Mouse (Mus musculus) midbrain, embryonic 11.5 days (tissue): ENCODE data around the gene Cdca4. TPM values are rescaled to one million over a fixed set of nuclear protein-coding genes. Genes with fewer than 3 reads are reported as not detected.

Experiments used
- ATAC-seq: fragments of 200-750 bp; cut with Nextera tagmentation; 2 replicates; pipeline ENCODE4 v1.8.0; 2017; ENCODE audit warnings: moderate TSS enrichment, moderate library complexity; ENCODE audit not compliant: low FRiP score
- DNase-seq: peaks from one replicate; pipeline ENCODE4 v3.0.0; 2015; ENCODE audit warnings: low spot score; ENCODE audit errors: missing footprints
- H3K27ac ChIP-seq: fragments of 300-500 bp; sonication (generic); 2 replicates; pipeline ENCODE4 v1.5.1; 2014; ENCODE audit warnings: low read depth, low read length
- H3K27me3 ChIP-seq: fragments of 300-500 bp; sonication (generic); 2 replicates; pipeline ENCODE4 v1.6.1; 2014; ENCODE audit warnings: mild to moderate bottlenecking, low read length, moderate library complexity, mixed read lengths; ENCODE audit not compliant: control insufficient read depth, insufficient read depth
- H3K36me3 ChIP-seq: fragments of 300-500 bp; sonication (generic); 2 replicates; pipeline ENCODE4 v1.6.1; 2014; ENCODE audit warnings: mild to moderate bottlenecking, low read length, moderate library complexity, mixed read lengths; ENCODE audit not compliant: control insufficient read depth, insufficient read depth
- H3K4me1 ChIP-seq: fragments of 300-500 bp; sonication (generic); 2 replicates; pipeline ENCODE4 v1.6.1; 2014; ENCODE audit warnings: low read length; ENCODE audit not compliant: control insufficient read depth, insufficient read depth
- H3K4me2 ChIP-seq: fragments of 300-500 bp; sonication (generic); 2 replicates; pipeline ENCODE4 v1.6.1; 2014; ENCODE audit warnings: mild to moderate bottlenecking, moderate library complexity
- H3K4me3 ChIP-seq: fragments of 300-500 bp; sonication (generic); 2 replicates; pipeline ENCODE4 v1.5.1; 2014; ENCODE audit warnings: low read depth, low read length
- H3K9ac ChIP-seq: fragments of 300-500 bp; sonication (generic); 2 replicates; pipeline ENCODE4 v1.6.1; 2014; ENCODE audit warnings: low read length
- H3K9me3 ChIP-seq: fragments of 300-500 bp; sonication (generic); 2 replicates; pipeline ENCODE4 v1.6.1; 2016; ENCODE audit warnings: low read length; ENCODE audit not compliant: control insufficient read depth
- WGBS: fragments of 180-500 bp; shearing (Covaris S2); extraction: QIAGEN DNeasy Blood & Tissue Kit; methylation state at CpG from one replicate; pipeline ENCODE4 v1.1.7; 2014; 5-methylcytosine and 5-hydroxymethylcytosine counted together
- polyA plus RNA-seq: library from polyadenylated mRNA; unstranded; fragments of >200 nt; fragmentation: Nextera tagmentation; extraction: Ambion mirVana; gene quantifications from 2 replicates; pipeline ENCODE4 v1.2.1, GENCODE M21; 2014

Cdca4 gene
- 159 TPM in 2 replicates for polyA plus RNA-seq

DNA sequence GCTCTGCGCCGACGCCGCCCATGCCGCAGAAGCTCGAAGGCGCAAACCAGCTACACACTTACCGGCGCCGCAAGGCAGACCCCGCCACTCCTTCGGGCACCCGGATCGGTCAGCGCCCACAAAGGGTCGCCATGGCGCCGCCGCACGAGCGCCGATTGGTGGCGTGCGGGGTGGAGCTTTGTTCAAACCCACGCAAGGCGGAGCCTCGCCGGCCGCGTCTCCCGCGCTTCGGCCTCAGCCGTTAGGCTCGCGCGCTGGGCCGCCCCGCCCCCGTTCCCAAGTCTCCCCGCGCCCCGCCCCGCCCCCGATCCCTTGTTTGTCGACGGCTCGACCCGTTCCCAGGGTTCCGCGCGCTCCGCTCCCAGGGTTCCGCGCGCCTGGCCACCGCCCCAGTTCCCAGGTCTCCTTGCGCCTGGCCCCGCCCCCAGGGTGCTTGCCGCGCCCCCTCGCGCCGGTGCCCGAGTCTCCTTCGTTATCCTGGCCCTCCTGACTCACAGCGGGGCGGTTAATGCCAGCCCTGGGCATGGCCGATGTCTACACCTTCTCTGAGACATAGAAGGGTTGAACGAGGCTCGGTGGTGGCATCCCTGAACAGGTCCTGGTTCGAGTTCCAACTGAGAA, at the start of gene Cdca4:
Gene Cdca4 (minus strand): TSS at position 180 of the 621 bp plus-strand sequence.
- peak; percentile 99 for DNase-seq
- WGBS, result under 1% methylated on average over 49 of the region's 72 CpGs
- Histone ChIP-seq H3K4me3 (peak within 1 kb of the TSS; percentile 97), H3K36me3 (peaks cover 5% of the 10 kb centered on the region), H3K4me1 (peaks cover 21% of the 10 kb centered on the region), H3K9me3 (no peaks in the 10 kb centered on the region), H3K9ac (peak within 1 kb of the TSS; percentile 99), H3K4me2 (peak within 1 kb of the TSS; percentile 82), H3K27me3 (no peaks in the 10 kb centered on the region), H3K27ac (peak within 1 kb of the TSS; percentile 89)
- peak; percentile 97 for ATAC-seq

DNA sequence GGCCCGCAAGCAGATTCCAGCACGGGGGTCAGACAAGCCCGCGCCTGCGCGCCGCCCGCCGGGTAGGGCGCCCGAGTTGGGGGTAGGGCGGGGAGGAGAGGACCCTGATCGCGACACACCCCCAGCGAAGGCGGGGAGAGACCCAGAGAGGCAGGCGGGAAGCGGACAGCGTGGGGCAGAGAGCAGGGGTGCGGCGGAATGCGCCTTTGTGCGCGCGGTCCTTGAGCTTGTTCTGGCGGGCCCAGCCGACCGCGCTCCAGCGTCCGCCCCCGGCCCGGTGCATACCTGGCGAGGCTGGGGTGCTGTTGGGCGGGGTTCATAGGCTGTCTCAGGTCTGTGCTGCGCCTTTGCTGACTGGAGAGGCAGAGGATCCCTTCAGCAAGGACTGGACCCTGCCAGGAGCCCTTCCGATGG, 48.4 kb upstream of the Cdca4 start:
- Histone ChIP-seq H3K36me3 (no peaks in the 10 kb centered on the region), H3K9me3 (no peaks in the 10 kb centered on the region), H3K9ac (peak overlapping the region; percentile 45; the same call in 1 of the 2 replicates), H3K4me1 (peaks cover 10% of the 10 kb centered on the region), H3K4me2 (peak overlapping the region; percentile 51), H3K27me3 (peaks cover 62% of the 10 kb centered on the region), H3K27ac (no peak overlapping the region), H3K4me3 (peak overlapping the region; percentile 27)
- 3% methylated on average over 33 of the region's 37 CpGs for WGBS
- peak; percentile 92 for DNase-seq
- 0 out of 2 replicates have a peak, but pooled peaks have one; percentile 17 for ATAC-seq

DNA sequence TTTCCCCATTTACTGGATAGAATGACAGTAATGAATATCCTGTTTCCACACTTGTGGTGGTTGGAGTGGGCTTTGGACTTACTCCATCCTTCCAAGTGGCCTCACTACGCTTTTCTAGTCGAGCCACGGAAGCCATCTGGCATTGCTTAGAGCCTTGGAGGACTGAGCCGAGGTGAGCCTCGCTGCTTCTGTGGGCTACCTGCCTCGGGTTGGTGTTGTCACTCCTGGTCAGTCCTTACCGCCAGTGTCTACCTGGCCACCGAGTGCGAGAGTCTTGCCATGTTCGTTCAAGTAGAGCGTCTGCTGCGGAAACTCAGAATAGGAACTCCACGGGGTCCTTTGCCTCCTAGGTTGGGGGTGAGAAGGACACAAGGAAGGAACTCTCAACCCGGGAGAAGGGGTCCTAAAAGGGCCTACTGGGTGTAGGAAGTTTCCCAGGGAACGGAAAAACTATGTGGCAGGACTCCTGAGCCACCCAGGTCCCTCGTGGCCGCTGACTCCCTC, 47.9 kb upstream of the Cdca4 start:
- no peak overlapping the region for H3K9ac ChIP-seq
- peak overlapping the region; percentile 27 for H3K4me3 ChIP-seq
- no peak for ATAC-seq
- H3K4me1 ChIP-seq, result peaks cover 10% of the 10 kb centered on the region
- H3K27ac ChIP-seq, result no peak overlapping the region
- peak overlapping the region; percentile 51 for H3K4me2 ChIP-seq
- H3K9me3 ChIP-seq, result no peaks in the 10 kb centered on the region
- peak; percentile 87 for DNase-seq
- 7% methylated on average over 17 of the region's 17 CpGs for WGBS
- H3K36me3 ChIP-seq, result no peaks in the 10 kb centered on the region
- H3K27me3 ChIP-seq, result peaks cover 62% of the 10 kb centered on the region

DNA sequence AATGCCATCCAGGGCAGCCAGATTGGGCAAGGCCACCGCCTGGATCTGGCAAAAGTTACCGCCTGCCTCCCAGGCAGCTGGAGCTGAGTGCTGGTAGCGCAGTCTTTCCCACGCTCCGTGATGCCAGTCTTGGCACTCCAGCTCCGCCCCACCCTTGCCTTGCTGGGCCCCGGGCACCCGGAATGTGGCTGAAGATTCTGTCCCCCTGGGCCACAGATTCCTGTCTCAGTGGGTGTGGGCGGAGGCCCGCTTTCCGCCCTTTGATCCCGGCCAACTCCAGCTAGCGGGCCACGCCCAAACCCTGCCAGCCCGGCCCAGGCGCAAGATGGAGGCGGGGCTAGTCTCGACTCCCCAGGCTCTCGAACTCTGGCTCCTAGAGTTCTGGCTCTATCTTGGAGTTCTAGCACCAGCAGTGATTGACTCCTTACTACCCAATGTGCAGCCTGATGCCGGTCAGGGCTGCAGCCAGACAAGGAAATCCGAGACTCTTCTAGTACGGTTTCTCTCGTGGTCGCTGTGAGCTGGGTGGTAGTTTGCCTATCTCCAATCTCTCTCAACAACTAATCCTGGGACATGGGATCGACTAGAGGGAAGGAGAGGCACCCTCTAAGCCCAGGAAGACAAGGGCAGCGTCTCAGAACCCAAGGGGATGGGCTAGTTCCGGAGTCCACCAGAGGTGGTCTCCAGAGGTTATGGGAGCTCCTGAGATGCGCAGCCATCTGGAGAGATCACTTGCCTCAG, 47.3 kb upstream of the Cdca4 start:
- Histone ChIP-seq H3K36me3 (no peaks in the 10 kb centered on the region), H3K9ac (no peak overlapping the region), H3K4me2 (peak overlapping the region; percentile 4; the same call in 1 of the 2 replicates), H3K4me1 (peaks cover 10% of the 10 kb centered on the region), H3K27ac (no peak overlapping the region), H3K27me3 (peaks cover 62% of the 10 kb centered on the region), H3K4me3 (no peak overlapping the region; the same call in 1 of the 2 replicates), H3K9me3 (no peaks in the 10 kb centered on the region)
- WGBS, result 6% methylated on average over 28 of the region's 28 CpGs
- ATAC-seq (peak; percentile 6; the same call in 1 of the 2 replicates), DNase-seq (peak; percentile 92)

DNA sequence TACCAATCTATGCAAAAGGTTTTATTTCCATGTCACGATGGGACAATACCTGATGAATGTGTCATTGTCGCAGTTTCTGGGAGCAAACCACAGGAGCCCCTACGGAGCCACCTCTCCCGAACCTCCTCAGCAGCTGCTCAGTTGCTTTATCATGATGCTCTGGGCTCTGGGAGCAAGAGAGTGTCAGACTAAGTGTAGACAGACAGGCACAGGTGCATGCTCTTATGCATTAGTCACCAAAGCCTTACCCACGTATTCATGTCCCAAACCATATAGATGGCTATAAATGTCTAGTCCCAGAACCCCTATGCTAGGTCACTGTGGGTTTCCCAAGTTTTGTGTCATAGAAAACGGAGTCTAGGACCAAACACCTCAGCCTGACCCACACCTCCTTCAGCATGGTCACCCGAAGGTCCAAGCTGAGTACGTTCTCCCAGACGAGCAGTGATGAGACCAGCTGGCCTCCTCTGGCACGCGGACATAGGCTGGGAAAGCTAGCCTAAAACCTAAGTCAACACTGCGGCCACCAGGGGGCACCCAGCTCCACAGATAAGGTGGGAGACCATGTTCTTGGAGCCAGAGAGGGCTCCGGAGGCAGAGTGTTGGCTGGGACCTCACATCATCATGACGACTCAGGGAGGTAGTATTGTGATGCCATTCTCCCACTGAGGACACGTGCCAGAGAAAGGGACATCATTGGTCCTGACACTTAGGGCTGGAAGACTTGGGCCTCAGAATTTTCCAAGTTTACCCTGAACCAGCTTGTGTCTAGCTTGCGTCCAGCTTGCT, 46.2 kb upstream of the Cdca4 start:
- no peak overlapping the region for H3K9ac ChIP-seq
- 25% methylated on average over 16 of the region's 16 CpGs for WGBS
- peak; percentile 98 for DNase-seq

DNA sequence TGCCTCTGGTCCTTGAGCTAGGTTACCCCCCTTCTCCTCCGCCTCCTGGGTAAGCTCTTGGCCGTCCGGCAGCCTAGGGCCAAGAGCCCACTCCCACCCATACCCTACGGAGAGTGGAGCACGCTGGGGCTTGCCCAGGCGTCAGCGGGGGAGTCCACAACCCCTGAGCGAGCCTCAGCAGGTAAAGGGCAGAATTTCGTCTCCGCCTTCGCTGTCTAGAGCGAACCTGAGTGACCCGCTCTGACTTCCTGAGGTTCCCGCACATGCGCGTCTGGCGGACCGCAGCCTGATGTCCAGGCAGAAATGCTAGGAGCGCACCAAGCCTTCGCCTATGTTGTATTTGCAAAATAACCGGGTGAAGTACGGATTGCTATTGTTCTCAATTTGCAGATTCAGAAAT, 45.0 kb upstream of the Cdca4 start:
- Histone ChIP-seq H3K27ac (no peak overlapping the region), H3K27me3 (peaks cover 64% of the 10 kb centered on the region), H3K9me3 (no peaks in the 10 kb centered on the region), H3K4me1 (peaks cover 10% of the 10 kb centered on the region), H3K9ac (no peak overlapping the region), H3K4me2 (peak overlapping the region; percentile 39; the same call in 1 of the 2 replicates), H3K4me3 (0 out of 2 replicates have a peak overlapping the region, but pooled peaks have one; percentile 18), H3K36me3 (no peaks in the 10 kb centered on the region)
- DNase-seq (no peak), ATAC-seq (no peak)
- 16% methylated on average over 22 of the region's 22 CpGs for WGBS

More for the DNA sequence above, 46.2 kb upstream of the Cdca4 start:
- peak; percentile 55 for ATAC-seq
- Histone ChIP-seq H3K27ac (no peak overlapping the region), H3K36me3 (no peaks in the 10 kb centered on the region), H3K4me2 (no peak overlapping the region), H3K27me3 (peaks cover 65% of the 10 kb centered on the region), H3K4me1 (peaks cover 10% of the 10 kb centered on the region), H3K9me3 (no peaks in the 10 kb centered on the region), H3K4me3 (no peak overlapping the region)

DNA sequence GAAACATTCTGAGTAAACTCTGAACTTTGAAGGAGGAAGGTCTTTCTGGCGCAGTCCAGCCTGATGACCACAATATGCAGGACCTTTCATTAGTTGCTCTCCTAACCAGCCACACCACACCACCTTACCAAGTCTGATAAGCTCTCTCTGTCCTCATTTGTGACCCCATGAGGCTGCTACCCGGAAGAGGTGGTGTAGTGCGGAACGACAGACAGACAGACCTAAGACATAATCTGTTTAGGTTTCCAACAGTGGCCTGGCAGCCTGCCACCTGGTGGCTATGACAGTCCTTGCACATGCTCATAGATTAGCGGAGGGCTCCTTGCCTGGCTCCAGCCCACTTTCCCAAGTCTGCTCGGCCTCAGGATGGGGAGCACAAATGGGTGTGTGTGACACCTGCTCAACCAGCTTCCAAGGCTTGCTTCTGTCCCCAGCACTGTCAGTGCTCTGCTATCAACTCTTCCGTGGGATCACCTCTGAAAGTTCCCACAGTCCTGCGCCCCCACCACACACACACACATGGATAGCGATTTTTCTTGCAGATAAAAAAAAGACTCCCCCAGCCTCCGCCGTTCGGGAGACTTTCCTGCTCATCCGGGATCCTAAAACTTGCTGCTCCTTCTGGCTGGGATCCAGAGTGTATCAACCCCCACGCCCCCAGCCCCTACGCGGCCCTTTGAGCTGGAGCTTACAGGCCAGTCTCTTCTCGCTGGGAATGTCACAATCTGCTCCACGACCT, 44.4 kb upstream of the Cdca4 start:
- Histone ChIP-seq H3K4me1 (peaks cover 10% of the 10 kb centered on the region), H3K27ac (no peak overlapping the region), H3K9ac (no peak overlapping the region), H3K36me3 (no peaks in the 10 kb centered on the region), H3K4me2 (peak overlapping the region; percentile 39; the same call in 1 of the 2 replicates), H3K27me3 (peaks cover 59% of the 10 kb centered on the region), H3K9me3 (no peaks in the 10 kb centered on the region), H3K4me3 (no peak overlapping the region)
- DNase-seq, result peak; percentile 93
- 21% methylated on average over 18 of the region's 18 CpGs for WGBS
- ATAC-seq, result peak; percentile 20

DNA sequence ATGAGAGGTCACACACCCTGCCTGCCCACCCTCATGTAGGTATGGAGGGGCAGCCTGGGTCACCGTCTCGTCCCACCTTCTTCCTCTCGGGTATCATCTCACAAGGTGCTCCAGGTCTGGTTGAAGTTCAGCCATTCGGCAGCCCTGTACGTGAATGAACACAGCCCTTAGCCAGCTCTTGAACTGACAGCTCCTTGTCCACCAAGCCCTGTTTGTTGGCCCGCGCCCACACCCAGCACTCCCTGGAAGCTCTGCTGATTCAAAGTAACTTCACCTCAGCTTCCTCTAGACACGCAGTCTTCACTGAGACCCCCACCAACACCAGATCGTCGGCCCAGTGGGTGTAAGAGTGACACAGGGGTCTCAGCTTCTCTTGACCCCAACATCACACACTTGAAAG, 43.8 kb upstream of the Cdca4 start:
- peaks cover 10% of the 10 kb centered on the region for H3K4me1 ChIP-seq
- ATAC-seq, result no peak
- no peak overlapping the region for H3K27ac ChIP-seq
- H3K4me3 ChIP-seq, result no peak overlapping the region
- no peak overlapping the region for H3K9ac ChIP-seq
- peaks cover 53% of the 10 kb centered on the region for H3K27me3 ChIP-seq
- no peaks in the 10 kb centered on the region for H3K36me3 ChIP-seq
- no peaks in the 10 kb centered on the region for H3K9me3 ChIP-seq
- no peak for DNase-seq
- no peak overlapping the region for H3K4me2 ChIP-seq
- WGBS, result 82% methylated on average over 10 of the region's 10 CpGs
